Mouse (Mus musculus): Measurements from ENCODE around the gene Tinf2.

GRCm38 (mm10) chr14:55721076-55721475 lies 39.5 kb upstream of the Tinf2 start:
- TF ChIP-seq POLR2A (IDR thresholded peaks at IDR 0.05; ENCODE audit: control insufficient read depth, low read depth, low read length), result no peak
- no peak for TF ChIP-seq CTCF (IDR thresholded peaks at IDR 0.05; ENCODE audit: control insufficient read depth, insufficient read depth, insufficient replicate concordance, low read depth, low read length)

Data from testis, adult 2 months (tissue).